Mouse (Mus musculus) liver, embryonic 14 days (tissue): ENCODE measurements around the gene Trim10. TPM values are rescaled to one million over a fixed set of nuclear protein-coding genes. Genes with fewer than 3 reads are reported as not detected.

Source experiments
- polyA plus RNA-seq: library from polyadenylated mRNA; depleted of rRNA; stranded (reverse); fragments of >200 nt; gene quantifications from 2 replicates; pipeline ENCODE4 v1.2.3, GENCODE M21; 2012; rRNA removed

Gene Trim10
- polyA plus RNA-seq, result 96.7 and 131 TPM in 2 replicates

GRCm38 (mm10) chr17:36869284-36869954 is at the start of gene Trim10:
Gene Trim10, plus strand, starts transcription at chr17:36869574.

GRCm38 (mm10) chr17:36836874-36837647 is 32.3 kb upstream of the Trim10 start, which contains the start of gene Trim26:
Gene Trim26, plus strand, starts transcription at chr17:36837134.

GRCm38 (mm10) chr17:36866719-36867527 is 2.5 kb upstream of the Trim10 start, which contains the start of gene Trim15:
Gene Trim15, minus strand, starts transcription at chr17:36867210.

GRCm38 (mm10) chr17:36890073-36890903 is 20.9 kb downstream of the Trim10 start, which contains the start of gene Trim40:
Gene Trim40, minus strand, starts transcription at chr17:36890123.

GRCm38 (mm10) chr17:36897552-36898205 is 28.3 kb downstream of the Trim10 start, which contains the start of gene Trim31:
Gene Trim31, plus strand, starts transcription at chr17:36898118.

Other genes with a start within 250 kb of the Trim10 start
- gene H2-M9, start 226.9 kb upstream of the Trim10 start, polyA plus RNA-seq, result not detected in 2 replicates
- gene H2-M1, start 197.4 kb upstream of the Trim10 start, polyA plus RNA-seq, result not detected in 2 replicates
- not detected in 2 replicates for gene H2-M10.5, start 96.7 kb upstream of the Trim10 start, polyA plus RNA-seq
- gene H2-M10.6, start 57.4 kb upstream of the Trim10 start, polyA plus RNA-seq, result not detected in 2 replicates
- 7.7 and 9.3 TPM in 2 replicates for gene Trim26, start 32.4 kb upstream of the Trim10 start, polyA plus RNA-seq
- gene Trim15, start 2.4 kb upstream of the Trim10 start, polyA plus RNA-seq, result 0.24 and 0.33 TPM in 2 replicates
- not detected in 2 replicates for gene Trim40, start 20.5 kb downstream of the Trim10 start, polyA plus RNA-seq
- not detected in 2 replicates for gene Trim31, start 28.5 kb downstream of the Trim10 start, polyA plus RNA-seq
- 0.02 TPM in 1 of 2 replicates, not detected in the other for gene Rnf39, start 73.3 kb downstream of the Trim10 start, polyA plus RNA-seq
- 31.5 and 32.1 TPM in 2 replicates for gene Ppp1r11, start 82.2 kb downstream of the Trim10 start, polyA plus RNA-seq
- 16.6 and 18.1 TPM in 2 replicates for gene Znrd1, start 89.0 kb downstream of the Trim10 start, polyA plus RNA-seq
- gene Znrd1as, start 89.0 kb downstream of the Trim10 start, polyA plus RNA-seq, result 3.4 and 3.5 TPM in 2 replicates
- gene 2410137M14Rik, start 111.7 kb downstream of the Trim10 start, polyA plus RNA-seq, result not detected in 2 replicates
- 0.09 and 0.10 TPM in 2 replicates for gene H2-M5, start 120.0 kb downstream of the Trim10 start, polyA plus RNA-seq
- 4.1 and 4.7 TPM in 2 replicates for gene Zfp57, start 131.6 kb downstream of the Trim10 start, polyA plus RNA-seq
- not detected in 2 replicates for gene Mog, start 153.8 kb downstream of the Trim10 start, polyA plus RNA-seq
- gene Gabbr1, start 176.4 kb downstream of the Trim10 start, polyA plus RNA-seq, result 2.0 TPM in 2 replicates
- not detected in 2 replicates for gene Olfr90, start 218.9 kb downstream of the Trim10 start, polyA plus RNA-seq
- not detected in 2 replicates for gene Olfr91, start 228.7 kb downstream of the Trim10 start, polyA plus RNA-seq